Mouse (Mus musculus) ES-Bruce4 (cell line): Measurements from ENCODE around the gene Trpm8.

Experiments
- CTCF ChIP-seq: IDR thresholded peaks from one replicate; pipeline ENCODE4 v1.8.1; 2011; ENCODE audit warnings: low read depth, low read length
- POLR2A ChIP-seq: IDR thresholded peaks from one replicate; pipeline ENCODE4 v1.8.1; 2011; ENCODE audit warnings: low read length; ENCODE audit not compliant: insufficient read depth

DNA sequence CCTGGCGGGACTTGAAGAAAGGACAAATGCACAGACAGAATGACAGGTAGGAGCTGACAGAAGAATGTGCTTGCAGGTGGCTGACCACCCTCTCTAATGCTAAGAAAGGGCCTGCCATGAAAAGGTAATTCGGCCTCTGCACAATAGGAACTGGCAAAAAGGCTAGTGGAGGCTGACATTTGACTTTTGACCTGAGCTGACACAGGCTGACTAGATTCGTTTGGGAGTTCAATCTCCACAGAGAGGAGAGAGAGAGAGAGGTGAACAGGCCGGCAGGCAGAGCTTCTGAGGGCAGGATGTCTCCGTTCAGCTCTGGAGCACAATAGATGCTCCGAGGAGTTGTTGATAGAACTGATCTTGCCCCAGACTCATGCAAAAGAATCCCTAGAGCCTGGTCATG, 31.1 kb upstream of the Trpm8 start:
- TF ChIP-seq POLR2A (no peak), CTCF (no peak)
